Mouse (Mus musculus): ENCODE results near the gene Traf7.

GRCm38 (mm10) chr17:24496026-24496425 lies 31.7 kb downstream of the Traf7 start:
- TF ChIP-seq POLR2A (IDR thresholded peaks at IDR 0.05; ENCODE audit: insufficient read depth, low read depth, low read length) (no peak), CTCF (IDR thresholded peaks at IDR 0.05) (no peak), EP300 (IDR thresholded peaks at IDR 0.05; ENCODE audit: insufficient read depth, low read depth, low read length) (no peak)
